Mouse (Mus musculus) ovary, postnatal 36 days (tissue): Measurements from ENCODE around the gene Mical1.

ENCODE experiments used
- DNase-seq: peaks from one replicate; pipeline ENCODE4 v3.0.0; 2022; ENCODE audit warnings: low spot score, mixed read lengths

The Mical1 gene

GRCm38 (mm10) chr10:41520410-41520673, 44.2 kb downstream of the Mical1 start:
- DNase-seq: no peak

DNA sequence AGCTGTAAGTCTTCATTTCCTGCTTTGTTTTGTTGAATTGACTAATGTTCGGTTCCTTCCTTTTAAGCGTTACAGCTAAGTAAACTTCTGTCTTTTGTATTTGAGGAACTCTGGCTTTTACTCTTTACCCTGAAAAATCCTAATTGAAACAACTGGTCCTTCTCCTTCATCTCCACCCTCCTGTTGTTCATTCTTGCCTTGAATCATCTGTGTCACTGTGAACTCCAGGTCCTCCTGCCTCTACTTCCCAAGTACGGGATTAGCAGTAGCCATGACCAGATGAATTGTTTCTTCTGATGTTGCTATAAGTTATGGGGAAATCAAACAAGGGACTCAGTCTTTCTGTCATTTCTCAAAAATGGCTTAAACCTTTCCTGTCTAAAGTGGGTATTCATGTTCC, 47.3 kb downstream of the Mical1 start:
- no peak for DNase-seq

DNA sequence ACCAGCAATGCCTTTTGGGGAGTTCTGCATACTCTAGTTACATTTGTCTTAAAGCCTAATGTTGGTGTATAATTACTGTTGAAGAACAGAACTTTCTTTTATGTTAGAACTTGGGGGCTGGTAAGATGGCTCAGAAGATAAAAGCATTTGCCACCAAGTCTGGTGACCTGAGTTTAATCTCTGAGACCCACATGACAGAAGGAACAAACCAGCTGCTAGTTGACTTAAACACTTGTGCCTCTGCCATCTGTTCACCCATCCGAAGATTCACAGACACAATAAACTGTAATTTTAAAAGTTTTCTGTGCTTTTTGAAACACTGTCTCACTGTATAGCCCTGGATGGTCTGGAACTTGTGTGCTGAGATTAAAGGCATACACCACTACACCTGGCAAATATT, 49.6 kb downstream of the Mical1 start:
- no peak for DNase-seq

GRCm38 (mm10) chr10:41529972-41530371, 53.9 kb downstream of the Mical1 start:
- no peak for DNase-seq

- DNase-seq: no peak
Observed at GRCm38 (mm10) chr10:41535991-41536390, 59.9 kb downstream of the Mical1 start.
